8 mouse cellular contexts compared by ENCODE assay signal in the genomic region with DNA sequence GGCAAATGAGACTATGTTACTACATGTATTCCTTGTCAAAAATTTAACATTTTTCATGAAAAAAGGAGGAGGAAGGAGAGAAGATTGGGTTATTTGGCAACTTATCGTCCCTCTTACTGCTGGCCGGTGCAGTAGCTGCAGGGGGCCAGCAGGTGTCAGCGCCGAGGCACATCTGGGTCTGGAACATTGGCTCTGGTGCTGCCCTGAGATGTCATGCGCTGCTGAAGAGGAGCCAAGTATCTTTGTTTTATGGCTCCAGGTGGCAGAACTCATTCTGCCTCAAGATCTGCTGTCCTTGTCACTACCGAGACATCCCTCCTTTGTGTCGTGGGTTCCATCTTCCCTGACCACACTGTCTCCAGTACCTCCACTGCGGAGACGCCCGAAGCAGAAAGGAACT. TPM values are rescaled to one million over a fixed set of nuclear protein-coding genes. Genes with fewer than 3 reads are reported as not detected.
DNase-seq lines count a peak whose midpoint lies in the region; ATAC-seq lines count a peak whose summit lies in the region.
"Had no signal": no experiment of that assay in that cellular context is flagged by ENCODE, and none has a peak within 500 bp of the region (broad histone marks: within the 10 kb centered on the region; RNA-seq: fewer than 3 reads in every experiment).

No protein-coding gene starts in this region.

- no peaks in the 10 kb centered on the region for H3K36me3 ChIP-seq in kidney, embryonic 15.5 days

- ATAC-seq in kidney, embryonic 15.5 days (replicated peaks; ENCODE audit: low FRiP score) = 0 out of 2 replicates have a peak, but pooled peaks have one; percentile 25
- ATAC-seq in megakaryocyte, adult 5-6 weeks (ENCODE audit: poor library complexity, severe bottlenecking) = peak; percentile 100

- no peaks in the 10 kb centered on the region for H3K27me3 ChIP-seq in kidney, embryonic 15.5 days
- H3K27me3 ChIP-seq: megakaryocyte, embryonic 14.5 days had no signal

- H3K4me3 ChIP-seq in kidney, embryonic 15.5 days (replicated peaks) = no peak overlapping the region
- H3K4me3 ChIP-seq: megakaryocyte, embryonic 14.5 days had no signal

- no peaks in the 10 kb centered on the region for H3K4me1 ChIP-seq in kidney, embryonic 15.5 days

- peak; percentile 39 for DNase-seq in urinary bladder, postnatal 25 days (ENCODE audit: low spot score)
- no peak for DNase-seq in urinary bladder, postnatal 10 days (ENCODE audit: low spot score)
- peak; percentile 45 to 60 for DNase-seq in adrenal gland, adult 18-20 months (ENCODE audit: low spot score in 2 of 2)
- peak; percentile 28 to 53 for DNase-seq in gastrocnemius, adult 8-10 months (ENCODE audit: low spot score in 2 of 2)
- peak; percentile 58 to 80 for DNase-seq in spleen, postnatal 4 days (ENCODE audit: low spot score in 2 of 2)

- no peak overlapping the region for H3K4me2 ChIP-seq in kidney, embryonic 15.5 days

- no peak overlapping the region for H3K27ac ChIP-seq in kidney, embryonic 15.5 days

- 38% methylated on average over 10 of the region's 10 CpGs for WGBS in kidney, embryonic 15.5 days

- no peak overlapping the region for H3K9ac ChIP-seq in kidney, embryonic 15.5 days

- no peaks in the 10 kb centered on the region for H3K9me3 ChIP-seq in kidney, embryonic 15.5 days (replicated peaks)
- H3K9me3 ChIP-seq: megakaryocyte, embryonic 14.5 days had no signal

RNA-seq across cellular contexts. Expression of a gene that starts 12.8 kb away (rescaled TPM):
- total RNA-seq in adrenal gland, adult 18-20 months (2021) = 100 to 1,000 TPM; 158 to 212 TPM
- 100 to 1,000 TPM in 2 of 4 experiments, 10 to 100 TPM in 2; 86.8 to 116 (median 104) TPM for total RNA-seq in gastrocnemius, adult 8-10 months (2022)
- polyA plus RNA-seq in kidney, embryonic 15.5 days (2015; fragmentation: Nextera tagmentation; extraction: Ambion mirVana) = 500 and 531 TPM in 2 replicates
- total RNA-seq in megakaryocyte, adult 5-6 weeks (2015) = 150 and 167 TPM in 2 replicates
- 156 and 194 TPM in 2 replicates for total RNA-seq in megakaryocyte, adult 5-6 weeks (2017)

RNA-seq across cellular contexts. Expression of a gene that starts 54.0 kb away (rescaled TPM):
- total RNA-seq in adrenal gland, adult 18-20 months (2021) = not detected
- not detected for total RNA-seq in gastrocnemius, adult 8-10 months (2022)
- polyA plus RNA-seq in kidney, embryonic 15.5 days (2015; fragmentation: Nextera tagmentation; extraction: Ambion mirVana) = 0.13 TPM in 1 of 2 replicates, not detected in the other
- not detected in 2 replicates for total RNA-seq in megakaryocyte, adult 5-6 weeks (2015)
- total RNA-seq in megakaryocyte, adult 5-6 weeks (2017) = not detected in 2 replicates

RNA-seq across cellular contexts. Expression of a gene that starts 54.1 kb away (rescaled TPM):
- not detected for total RNA-seq in adrenal gland, adult 18-20 months (2021)
- total RNA-seq in gastrocnemius, adult 8-10 months (2022) = not detected
- polyA plus RNA-seq in kidney, embryonic 15.5 days (2015; fragmentation: Nextera tagmentation; extraction: Ambion mirVana) = not detected in 2 replicates
- total RNA-seq in megakaryocyte, adult 5-6 weeks (2015) = not detected in 2 replicates
- total RNA-seq in megakaryocyte, adult 5-6 weeks (2017) = not detected in 2 replicates
